Mouse (Mus musculus) megakaryocyte, embryonic 14.5 days (primary cell): ENCODE data around the gene Sema4d.

Experiments used
- FLI1 ChIP-seq: IDR thresholded peaks from 2 replicates; pipeline ENCODE4 v1.6.1; 2012; ENCODE audit warnings: low read length, inconsistent platforms, mixed read lengths
- GATA1 ChIP-seq: IDR thresholded peaks from 3 replicates; pipeline ENCODE4 v1.6.1; 2012; ENCODE audit warnings: mixed read lengths, low read length, inconsistent platforms, borderline replicate concordance

- TF ChIP-seq GATA1: no peak
- no peak for TF ChIP-seq FLI1
These were observed 14.3 kb downstream of the Sema4d start for GRCm38 (mm10) chr13:51778983-51779962.
